Mouse (Mus musculus): Measurements from ENCODE around the gene Abca12.

Abca12 gene

DNA sequence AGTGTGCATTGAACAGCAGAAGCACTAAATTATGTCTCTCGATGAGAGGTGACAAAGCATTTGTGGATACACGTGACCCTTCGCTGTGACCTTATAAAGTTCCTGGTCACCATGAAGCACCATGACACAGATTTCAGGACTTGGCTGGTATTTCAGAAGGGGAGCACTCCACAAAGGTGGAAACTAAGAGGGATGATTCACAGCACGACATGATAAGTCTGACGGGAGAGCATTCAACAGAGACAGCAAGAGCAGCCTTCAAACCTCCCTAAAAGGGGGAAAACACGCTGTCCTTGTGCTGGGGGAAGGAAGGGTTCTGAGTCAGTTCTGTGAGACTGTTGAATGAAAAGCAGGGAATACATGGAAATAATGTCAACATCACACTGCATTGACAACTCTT, 218.5 kb downstream of the Abca12 start:
- in situ Hi-C loops (cut with MboI; ENCODE audit: low sequenced_read_pairs), result no loop called here

DNA sequence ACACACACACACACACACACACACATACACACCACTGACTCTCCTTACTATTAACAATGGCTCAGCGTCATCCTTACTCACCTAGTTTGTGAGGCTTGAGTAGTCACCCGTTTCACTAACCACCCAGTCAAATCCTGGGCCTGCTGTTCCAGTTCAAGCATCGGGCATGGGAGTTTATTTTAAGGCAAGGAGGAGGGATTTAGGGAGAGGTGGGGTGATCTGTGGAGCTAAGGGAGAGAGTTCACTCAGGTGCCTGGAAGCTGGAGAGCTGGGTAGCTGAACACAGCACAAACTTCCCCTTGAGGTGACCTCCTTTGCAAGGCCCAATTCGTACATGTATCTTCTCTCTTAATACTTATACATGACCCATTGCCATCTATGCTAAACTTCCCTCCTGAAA, 219.4 kb downstream of the Abca12 start:
- in situ Hi-C loops (cut with MboI; ENCODE audit: low sequenced_read_pairs), result no loop called here

DNA sequence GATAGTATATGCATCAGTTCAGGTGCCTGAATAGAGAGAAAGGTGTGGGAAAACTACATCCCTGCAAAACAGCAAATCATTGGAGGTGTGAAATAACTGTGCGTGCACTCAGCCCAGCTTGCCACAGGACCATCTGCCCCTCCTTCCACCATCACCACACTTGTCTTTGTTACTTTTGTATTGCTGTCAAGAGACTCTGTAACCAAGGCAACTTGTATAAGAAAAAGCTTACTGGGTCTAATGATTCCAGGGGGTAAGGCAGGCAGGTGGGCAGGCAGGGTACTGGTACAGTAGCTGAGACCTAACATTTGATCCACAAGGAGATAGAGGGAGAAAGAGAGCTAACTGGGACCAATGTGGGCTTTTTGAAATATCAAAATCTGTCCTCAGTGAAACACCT, 220.8 kb downstream of the Abca12 start:
- in situ Hi-C loops (cut with MboI; ENCODE audit: low sequenced_read_pairs), result no loop called here
